Mouse (Mus musculus): ENCODE results near the gene Gm6812. TPM values are rescaled to one million over a fixed set of nuclear protein-coding genes. Genes with fewer than 3 reads are reported as not detected.
"Not testable (repeated sequence)": the region's sequence is repeated elsewhere in the genome, so short reads cannot be mapped to it uniquely, and the experiment has no call there.

Gm6812 gene
- polyA plus RNA-seq (2016; fragmentation: Nextera tagmentation; extraction: Ambion mirVana), result not detected in 2 replicates

GRCm38 (mm10) chrX:68892953-68893352 is at the start of gene Gm6812:
Gm6812 (minus strand) TSS chrX:68893053.
- H3K27ac ChIP-seq; H3K4me3 ChIP-seq; H3K36me3 ChIP-seq (replicated peaks); DNase-seq (ENCODE audit: extremely low spot score, low spot score); H3K4me1 ChIP-seq; H3K27me3 ChIP-seq (ENCODE audit: poor library complexity, severe bottlenecking); H3K9me3 ChIP-seq: not testable (repeated sequence)
- 68% methylated on average over 5 of the region's 5 CpGs for WGBS

GRCm38 (mm10) chrX:68865145-68865544 is 27.7 kb downstream of the Gm6812 start:
- no peaks in the 10 kb centered on the region for H3K9me3 ChIP-seq
- H3K36me3 ChIP-seq (replicated peaks), result no peaks in the 10 kb centered on the region
- H3K27ac ChIP-seq, result no peak overlapping the region
- no peak overlapping the region for H3K4me3 ChIP-seq
- no peaks in the 10 kb centered on the region for H3K27me3 ChIP-seq (ENCODE audit: poor library complexity, severe bottlenecking)
- DNase-seq (ENCODE audit: extremely low spot score, low spot score), result no peak
- 34% methylated on average over 2 of the region's 2 CpGs for WGBS
- H3K4me1 ChIP-seq, result no peaks in the 10 kb centered on the region

Other genes starting within 250 kb of the Gm6812 start
- 61.0 and 62.7 TPM in 2 replicates for gene Fmr1, start 214.5 kb downstream of the Gm6812 start, polyA plus RNA-seq (2016; fragmentation: Nextera tagmentation; extraction: Ambion mirVana)
- 0.22 and 0.43 TPM in 2 replicates for gene Fmr1nb, start 131.2 kb downstream of the Gm6812 start, polyA plus RNA-seq (2016; fragmentation: Nextera tagmentation; extraction: Ambion mirVana)
- gene Gm14698, start 72.0 kb downstream of the Gm6812 start, polyA plus RNA-seq (2016; fragmentation: Nextera tagmentation; extraction: Ambion mirVana), result 1.3 and 1.9 TPM in 2 replicates

Measured in forebrain, embryonic 10.5 days (tissue).